Mouse (Mus musculus) bone marrow, adult 2 months (tissue): ENCODE data around the gene Mcts2. TPM values are rescaled to one million over a fixed set of nuclear protein-coding genes. Genes with fewer than 3 reads are reported as not detected.

Experiments used
- H3K27ac ChIP-seq: fragments of 200-500 bp; 2 replicates; pipeline ENCODE4 v1.5.1; 2012; ENCODE audit warnings: low read depth, mild to moderate bottlenecking, control low read depth, inconsistent platforms, low read length; ENCODE audit not compliant: control insufficient read depth, poor library complexity, insufficient read depth
- H3K4me1 ChIP-seq: fragments of 200-500 bp; 2 replicates; pipeline ENCODE4 v1.6.1; 2011; ENCODE audit warnings: low read length; ENCODE audit not compliant: control insufficient read depth, insufficient read depth
- H3K4me3 ChIP-seq: fragments of 200-500 bp; replicated peaks from 2 replicates; pipeline ENCODE3; 2011; ENCODE audit warnings: mild to moderate bottlenecking, low read depth, low read length, control low read depth; ENCODE audit not compliant: control insufficient read depth
- CTCF ChIP-seq: fragments of 200-500 bp; IDR thresholded peaks from 2 replicates; pipeline ENCODE4 v1.5.1; 2011; ENCODE audit warnings: low read length, control low read depth; ENCODE audit not compliant: control insufficient read depth, insufficient read depth
- POLR2A ChIP-seq: fragments of 200-500 bp; IDR thresholded peaks from 2 replicates; pipeline ENCODE4 v1.6.1; 2011; ENCODE audit warnings: low read depth, mild to moderate bottlenecking, control low read depth, low read length, borderline replicate concordance; ENCODE audit not compliant: control insufficient read depth
- WGBS: fragments of 180-500 bp; shearing (Covaris S2); methylation state at CpG from one replicate; pipeline ENCODE4 v1.1.7; 2018; 5-methylcytosine and 5-hydroxymethylcytosine counted together
- polyA plus RNA-seq: library from polyadenylated mRNA; stranded (reverse); fragments of >200 nt; gene quantifications from 2 replicates; pipeline ENCODE4 v1.2.4, GENCODE M21; 2011; ENCODE audit warnings: low replicate concordance; ENCODE audit not compliant: missing spikeins, insufficient read depth, insufficient read length

The Mcts2 gene
- polyA plus RNA-seq, 1 experiment, result 12.9 TPM

DNA sequence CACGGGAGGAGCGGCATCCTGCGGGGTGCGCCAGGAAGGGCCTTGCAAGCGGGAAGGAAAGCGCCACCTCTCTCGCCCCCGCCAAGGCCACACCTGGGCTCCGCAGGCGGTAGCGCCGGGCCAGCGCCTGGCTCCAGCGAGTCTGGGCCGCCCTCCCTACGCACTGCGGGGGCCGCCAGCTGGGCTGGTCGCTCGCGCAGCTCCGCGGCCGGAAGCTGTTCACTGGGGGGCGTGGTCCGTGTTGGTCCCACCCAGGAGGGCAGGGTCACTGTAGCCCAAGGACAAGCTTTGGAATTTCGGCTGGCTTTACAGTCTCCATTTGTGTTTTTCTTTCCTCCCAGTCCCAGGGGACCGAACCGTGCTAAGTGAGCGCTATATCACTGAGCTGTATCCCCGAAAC lies 20.8 kb downstream of the Mcts2 start:
- H3K27ac ChIP-seq, result peak overlapping the region; percentile 4; the same call in 1 of the 2 replicates
- no peak for TF ChIP-seq CTCF
- TF ChIP-seq POLR2A, result no peak
- no peaks in the 10 kb centered on the region for H3K4me1 ChIP-seq
- 91% methylated on average over 31 of the region's 31 CpGs for WGBS
- H3K4me3 ChIP-seq, result no peak overlapping the region

DNA sequence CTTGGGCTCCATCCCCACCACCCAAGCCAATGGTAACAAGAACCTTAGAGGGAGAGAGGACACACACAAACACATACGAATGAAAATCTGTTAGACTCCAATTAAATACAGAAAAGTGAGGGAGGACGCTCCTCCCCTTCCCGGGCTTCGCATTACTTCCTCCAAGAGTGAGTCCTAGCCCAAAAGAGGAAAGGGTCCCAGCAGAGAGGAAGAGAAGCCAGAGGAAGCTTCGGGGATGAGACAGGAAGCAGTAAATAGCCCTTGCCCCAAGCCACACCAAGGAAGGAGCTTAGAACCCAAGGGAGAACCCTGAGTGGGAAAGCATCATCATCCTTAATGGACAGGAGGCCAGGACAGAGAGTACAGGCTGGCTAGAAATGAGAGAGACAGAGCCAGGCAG lies 22.2 kb downstream of the Mcts2 start:
- Histone ChIP-seq H3K4me3 (no peak overlapping the region), H3K27ac (no peak overlapping the region), H3K4me1 (no peaks in the 10 kb centered on the region)
- 46% methylated on average over 5 of the region's 5 CpGs for WGBS
- TF ChIP-seq CTCF (no peak), POLR2A (no peak)

DNA sequence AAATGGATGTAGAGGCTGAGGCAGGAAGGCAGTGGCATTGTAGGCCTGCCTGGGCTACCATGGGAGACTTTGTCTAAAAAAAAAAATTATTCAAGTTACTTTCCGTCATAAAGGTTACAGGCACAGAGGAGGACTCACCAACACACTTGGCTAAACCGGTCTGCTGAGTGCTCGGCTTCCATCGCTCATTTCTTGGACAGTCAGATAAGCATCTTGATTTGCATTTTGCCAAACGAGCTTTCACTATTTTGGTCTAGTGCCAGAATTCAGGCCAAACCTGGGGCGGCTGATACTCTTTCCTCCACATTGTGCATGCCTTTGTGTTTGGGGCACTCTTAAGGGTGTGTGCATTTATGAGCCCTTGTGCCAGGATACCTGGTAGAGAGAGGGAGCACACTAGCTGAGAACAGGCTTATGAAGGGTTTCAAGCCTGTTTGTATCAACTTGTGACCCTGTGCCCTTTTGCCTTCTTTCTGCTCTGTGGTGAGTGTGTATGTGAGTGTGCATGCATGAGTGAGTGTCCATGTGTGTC lies 29.5 kb downstream of the Mcts2 start:
- 59% methylated on average over 6 of the region's 6 CpGs for WGBS
- Histone ChIP-seq H3K27ac (no peak overlapping the region), H3K4me1 (no peaks in the 10 kb centered on the region), H3K4me3 (no peak overlapping the region)
- TF ChIP-seq POLR2A (no peak), CTCF (no peak)

DNA sequence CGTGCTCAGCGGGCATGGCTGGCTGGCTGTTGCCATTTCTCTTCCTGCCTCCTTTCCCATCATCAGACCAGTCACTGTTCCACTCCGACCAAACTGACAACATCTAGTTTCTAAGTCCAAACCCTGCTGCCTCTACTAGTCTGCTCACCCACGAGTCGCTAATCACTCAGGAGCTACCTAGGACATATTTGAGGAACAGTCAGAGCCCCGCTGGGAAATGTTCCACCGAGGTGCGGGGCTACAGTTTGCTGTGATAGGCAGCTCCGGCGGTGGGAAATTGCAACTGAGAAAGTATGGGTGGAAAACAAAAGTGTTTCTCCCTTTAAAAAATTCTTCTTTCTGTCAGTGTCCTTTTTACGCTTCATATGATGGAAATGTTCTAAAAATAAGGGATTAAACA lies 30.8 kb downstream of the Mcts2 start:
- Histone ChIP-seq H3K4me3 (no peak overlapping the region), H3K27ac (no peak overlapping the region), H3K4me1 (no peaks in the 10 kb centered on the region)
- 81% methylated on average over 11 of the region's 11 CpGs for WGBS
- TF ChIP-seq POLR2A (no peak), CTCF (no peak)

DNA sequence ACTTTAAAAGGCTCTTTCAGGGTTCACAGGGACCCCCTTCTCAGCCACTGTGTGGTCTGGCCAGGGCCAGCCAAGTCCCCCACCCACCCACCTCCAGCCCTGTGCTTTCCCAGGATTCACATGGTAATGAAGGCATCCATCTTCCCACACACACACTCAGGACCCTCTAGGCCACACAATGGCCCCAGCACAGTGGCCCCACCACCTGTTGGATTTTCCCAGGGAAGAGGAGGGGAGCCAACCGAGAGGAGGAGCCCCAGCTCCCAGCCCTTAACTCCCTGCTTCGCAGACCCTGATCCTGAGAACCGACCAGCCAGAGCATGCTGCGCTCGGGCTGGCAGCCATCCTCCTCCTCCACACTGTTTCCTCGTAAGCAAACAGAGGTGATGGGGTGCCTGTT lies 31.2 kb downstream of the Mcts2 start:
- no peaks in the 10 kb centered on the region for H3K4me1 ChIP-seq
- H3K27ac ChIP-seq, result no peak overlapping the region
- TF ChIP-seq POLR2A, result no peak
- no peak for TF ChIP-seq CTCF
- H3K4me3 ChIP-seq, result no peak overlapping the region
- 87% methylated on average over 6 of the region's 6 CpGs for WGBS

DNA sequence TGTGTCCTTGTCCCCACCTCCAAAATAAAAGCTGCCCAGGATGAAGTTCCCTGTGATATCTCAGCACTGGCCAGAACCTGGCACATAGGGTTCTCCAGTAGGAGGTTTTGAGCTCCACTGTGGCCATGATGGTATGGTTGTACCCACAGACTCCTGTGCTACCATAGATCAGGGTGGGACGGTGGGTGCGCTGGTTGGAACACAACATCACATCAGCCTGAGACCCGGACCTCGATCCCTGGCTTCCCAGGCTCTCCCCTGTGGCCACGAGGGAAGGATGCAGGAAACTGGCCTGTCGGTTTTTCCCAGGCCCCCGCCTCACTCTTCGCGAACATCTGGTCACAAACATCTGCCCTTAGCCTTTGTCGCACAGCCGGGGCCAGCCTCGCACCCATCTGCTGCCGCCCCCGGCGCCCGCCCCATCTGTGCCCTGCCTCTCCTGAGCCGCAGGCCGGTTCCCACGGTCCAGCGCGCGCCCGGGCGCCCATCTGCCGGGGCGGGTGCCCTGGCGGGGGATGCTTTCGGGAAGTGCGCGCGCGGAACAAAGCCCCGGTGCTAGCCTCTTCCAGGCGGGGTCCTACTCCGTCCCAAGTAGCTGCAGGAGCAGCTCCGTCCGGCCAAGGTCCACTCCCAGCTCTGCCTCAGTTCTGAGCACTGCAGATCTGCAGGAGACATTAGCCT lies 37.0 kb downstream of the Mcts2 start:
- no peak overlapping the region for H3K27ac ChIP-seq
- no peaks in the 10 kb centered on the region; the same call in 1 of the 2 replicates for H3K4me1 ChIP-seq
- no peak overlapping the region for H3K4me3 ChIP-seq
- TF ChIP-seq POLR2A (no peak; the same call in 1 of the 2 replicates), CTCF (no peak)
- WGBS, result 6% methylated on average over 37 of the region's 37 CpGs

DNA sequence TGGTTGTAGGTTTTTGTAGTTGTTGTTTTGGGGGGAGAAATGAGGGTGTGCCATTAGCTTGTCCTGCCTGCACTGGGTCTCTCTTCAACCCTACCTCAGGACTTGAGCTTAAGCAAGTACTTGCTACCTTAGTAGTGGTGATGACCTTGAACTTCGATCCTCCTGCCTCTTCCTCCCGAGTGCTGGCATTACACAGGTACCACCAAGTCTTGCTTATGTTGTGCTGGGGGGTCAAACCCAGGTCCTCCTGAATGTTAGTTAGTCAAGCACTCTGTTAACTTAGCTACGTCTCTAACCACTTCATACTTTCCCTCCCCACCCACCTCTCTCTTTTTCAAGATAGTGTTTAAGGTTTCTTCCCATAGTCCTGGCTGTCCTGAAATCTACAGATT lies 37.5 kb downstream of the Mcts2 start:
- no peak overlapping the region for H3K27ac ChIP-seq
- WGBS, result 72% methylated on average over 3 of the region's 3 CpGs
- H3K4me1 ChIP-seq, result no peaks in the 10 kb centered on the region; the same call in 1 of the 2 replicates
- TF ChIP-seq POLR2A (no peak), CTCF (no peak)
- no peak overlapping the region for H3K4me3 ChIP-seq

DNA sequence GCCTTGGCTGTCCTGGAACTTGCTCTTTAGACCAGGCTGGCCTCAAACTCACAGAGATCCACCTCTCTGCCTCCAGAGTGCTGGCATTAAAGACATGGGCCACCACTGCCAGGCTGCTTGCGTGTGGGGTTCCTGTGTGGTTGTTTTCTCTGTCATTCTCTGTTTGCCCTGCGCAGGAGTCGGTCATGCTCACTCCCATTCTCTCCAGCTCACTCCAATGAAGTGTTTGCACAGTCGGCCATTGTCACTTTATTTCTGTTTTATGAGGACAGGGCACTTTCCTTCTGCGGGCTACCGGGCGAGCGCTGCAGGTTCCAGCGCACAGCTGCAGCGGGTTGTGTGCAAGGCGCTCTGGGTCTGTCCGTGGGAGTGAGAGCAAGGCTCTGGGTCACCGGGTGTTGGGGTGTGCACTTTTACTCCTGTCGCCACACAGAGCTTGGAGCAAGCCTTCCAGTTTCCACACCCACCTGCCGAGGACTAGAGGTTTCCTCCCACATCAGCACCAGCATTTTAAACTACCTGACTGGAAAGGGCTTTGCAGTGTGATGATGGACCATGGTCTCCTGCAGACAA lies 38.4 kb downstream of the Mcts2 start:
- no peak for TF ChIP-seq CTCF
- TF ChIP-seq POLR2A, result no peak
- no peak overlapping the region for H3K4me3 ChIP-seq

DNA sequence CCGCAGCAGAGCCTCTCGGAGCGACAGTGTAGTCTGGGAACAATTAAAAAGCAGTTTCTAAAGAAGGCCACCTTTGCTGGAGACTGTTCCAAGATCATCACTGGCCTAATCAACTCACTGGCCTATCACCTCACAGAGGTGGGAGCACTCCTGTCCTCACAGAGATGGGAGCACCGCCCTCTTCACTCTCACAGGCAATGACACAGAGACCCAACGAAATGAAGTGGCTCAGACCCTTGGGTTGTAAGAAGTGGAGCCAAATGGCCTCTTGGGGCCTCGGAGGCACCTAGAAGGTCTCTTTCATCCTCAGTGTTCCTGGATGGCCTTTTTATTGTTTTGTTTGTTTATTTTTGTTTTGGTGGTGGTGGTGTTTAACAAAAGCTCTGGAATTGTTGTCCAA lies 39.4 kb downstream of the Mcts2 start:
- Histone ChIP-seq H3K4me3 (no peak overlapping the region), H3K27ac (no peak overlapping the region), H3K4me1 (no peaks in the 10 kb centered on the region; the same call in 1 of the 2 replicates)
- TF ChIP-seq CTCF (no peak), POLR2A (no peak)
- WGBS, result 85% methylated on average over 6 of the region's 6 CpGs

More for the DNA sequence above, 38.4 kb downstream of the Mcts2 start:
- H3K4me1 ChIP-seq, result no peaks in the 10 kb centered on the region; the same call in 1 of the 2 replicates
- no peak overlapping the region for H3K27ac ChIP-seq
- WGBS, result 83% methylated on average over 15 of the region's 15 CpGs
